Mouse (Mus musculus) heart, postnatal 0 days (tissue): ENCODE data around the gene Cxcl16.

Source experiments
- CTCF ChIP-seq: IDR thresholded peaks from 2 replicates; pipeline ENCODE4 v1.5.1; 2016; ENCODE audit warnings: antibody characterized with exemption, control low read depth, low read depth
- EP300 ChIP-seq: IDR thresholded peaks from 2 replicates; pipeline ENCODE4 v1.6.1; 2016; ENCODE audit warnings: antibody characterized with exemption, low read depth

- TF ChIP-seq CTCF: no peak
- TF ChIP-seq EP300: no peak
Measured at GRCm38 (mm10) chr11:70504970-70505369, 45.2 kb upstream of the Cxcl16 start, which contains the start of gene Tm4sf5.
